Mouse (Mus musculus): Measurements from ENCODE around the gene Dll4. TPM values are rescaled to one million over a fixed set of nuclear protein-coding genes. Genes with fewer than 3 reads are reported as not detected.

The Dll4 gene
- total RNA-seq, 2 experiments from 2014 or later: 3.2 to 4.5 TPM

DNA sequence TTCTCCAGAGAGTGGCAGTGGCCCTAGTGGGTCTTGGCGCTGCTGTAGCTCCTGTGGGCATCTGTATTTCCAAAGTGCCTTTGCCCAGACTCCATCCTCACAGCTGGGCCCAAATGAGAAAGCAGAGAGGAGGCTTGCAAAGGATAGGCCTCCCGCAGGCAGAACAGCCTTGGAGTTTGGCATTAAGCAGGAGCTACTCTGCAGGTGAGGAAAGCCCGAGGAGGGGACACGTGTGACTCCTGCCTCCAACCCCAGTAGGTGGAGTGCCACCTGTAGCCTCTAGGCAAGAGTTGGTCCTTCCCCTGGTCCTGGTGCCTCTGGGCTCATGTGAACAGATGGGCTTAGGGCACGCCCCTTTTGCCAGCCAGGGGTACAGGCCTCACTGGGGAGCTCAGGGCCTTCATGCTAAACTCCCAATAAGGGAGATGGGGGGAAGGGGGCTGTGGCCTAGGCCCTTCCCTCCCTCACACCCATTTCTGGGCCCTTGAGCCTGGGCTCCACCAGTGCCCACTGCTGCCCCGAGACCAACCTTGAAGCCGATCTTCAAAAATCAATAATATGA is 9.5 kb downstream of the Dll4 start:
- DNase-seq: no peak

DNA sequence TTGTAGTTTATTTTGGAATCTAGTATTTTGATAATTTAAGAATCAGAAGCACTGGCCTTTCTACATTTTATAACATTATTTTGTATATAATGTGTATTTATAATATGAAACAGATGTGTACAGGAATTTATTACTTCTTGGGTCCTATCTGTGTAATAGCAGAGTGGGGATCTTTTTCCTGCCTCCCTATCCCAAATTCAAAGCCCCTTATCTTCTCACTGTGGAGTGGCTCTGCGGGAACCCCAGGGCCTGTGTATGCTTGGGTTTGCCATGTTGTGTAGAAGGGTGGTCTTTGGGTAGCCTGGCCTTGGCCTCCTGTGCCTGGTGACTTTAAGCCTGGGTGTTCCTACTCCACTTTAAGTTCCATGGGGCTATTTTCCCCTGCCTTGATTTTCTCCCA is 10.0 kb downstream of the Dll4 start:
- no peak for DNase-seq

DNA sequence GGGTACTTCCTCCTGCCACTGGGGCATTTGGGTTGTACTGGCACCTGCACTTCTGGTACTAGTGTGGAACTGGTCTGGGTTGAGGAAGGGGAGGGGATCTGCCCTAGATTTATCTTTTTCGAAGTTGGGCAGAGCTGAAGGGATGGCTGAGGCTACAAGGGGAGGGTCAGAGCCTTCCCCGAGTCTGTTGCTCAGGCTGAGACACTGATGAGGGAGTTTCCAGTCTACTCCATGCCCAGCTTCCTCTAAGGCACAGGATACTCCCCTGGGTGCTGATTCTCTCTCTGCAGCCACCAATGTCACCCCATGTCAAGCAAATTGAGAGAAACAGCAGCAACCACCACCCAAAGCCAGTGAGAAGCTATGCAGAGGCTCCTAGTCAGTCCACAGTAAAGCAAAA is 10.4 kb downstream of the Dll4 start:
- no peak for DNase-seq

DNA sequence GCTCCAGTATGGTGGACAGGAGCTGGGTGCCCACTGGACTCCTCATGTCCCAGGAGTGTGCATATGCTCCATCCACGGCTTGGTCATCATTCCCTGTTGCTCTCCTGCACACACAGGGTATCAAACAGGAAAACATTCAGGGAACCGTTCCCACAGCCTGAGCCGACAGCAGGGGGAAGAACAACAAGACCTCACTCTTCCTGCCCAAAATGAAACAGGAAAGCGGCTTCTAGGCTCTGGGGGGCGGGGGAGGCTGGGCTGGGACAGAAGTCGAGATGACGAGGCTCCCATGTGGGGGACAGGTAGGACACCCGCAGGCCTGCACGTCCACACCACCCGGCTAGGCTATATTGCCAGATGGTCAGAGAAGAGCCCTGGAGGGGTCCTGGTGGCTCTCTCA is 10.9 kb downstream of the Dll4 start:
- DNase-seq: no peak

DNA sequence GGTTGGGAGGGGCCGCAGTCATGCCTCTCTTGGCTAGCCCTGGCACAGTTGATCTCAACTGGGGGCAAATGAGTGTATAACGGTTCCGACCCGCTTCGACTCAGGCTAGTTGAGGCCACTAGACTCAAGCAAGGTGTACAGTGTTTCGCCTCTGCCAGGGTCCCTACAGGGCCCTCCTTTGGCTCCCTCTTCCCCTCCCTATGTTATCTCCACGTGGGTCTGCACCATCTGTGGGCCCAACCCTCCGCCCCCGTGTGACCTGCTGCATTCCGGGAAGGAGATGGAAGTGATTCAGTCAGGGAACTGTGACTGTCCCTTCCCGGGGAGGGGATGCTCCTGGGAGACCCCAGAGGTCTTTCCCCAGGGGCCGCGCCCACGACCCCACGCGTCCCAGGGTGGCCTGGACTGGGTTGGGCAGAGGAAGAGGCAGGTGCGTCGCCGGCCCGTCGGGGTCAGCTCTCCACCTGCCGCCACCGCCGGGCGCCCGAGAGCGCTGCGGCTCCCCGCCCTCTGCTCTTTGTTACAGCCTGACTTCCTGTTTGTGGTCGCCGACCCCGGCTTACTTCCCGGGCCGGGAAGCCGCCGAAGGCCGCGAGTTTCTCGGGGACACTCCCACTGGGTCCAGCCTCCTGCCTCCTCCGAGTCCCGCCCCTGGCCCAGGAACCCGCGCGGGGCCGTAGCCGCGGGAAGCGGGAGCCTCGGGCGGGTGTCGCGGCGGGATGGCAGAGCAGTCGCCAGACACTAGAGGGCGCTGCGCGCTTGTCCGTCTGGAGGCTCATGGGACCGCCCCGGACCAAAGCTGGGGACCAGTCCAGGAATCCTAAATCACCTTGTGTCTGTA is 12.1 kb downstream of the Dll4 start:
- peak; percentile 88 for DNase-seq

DNA sequence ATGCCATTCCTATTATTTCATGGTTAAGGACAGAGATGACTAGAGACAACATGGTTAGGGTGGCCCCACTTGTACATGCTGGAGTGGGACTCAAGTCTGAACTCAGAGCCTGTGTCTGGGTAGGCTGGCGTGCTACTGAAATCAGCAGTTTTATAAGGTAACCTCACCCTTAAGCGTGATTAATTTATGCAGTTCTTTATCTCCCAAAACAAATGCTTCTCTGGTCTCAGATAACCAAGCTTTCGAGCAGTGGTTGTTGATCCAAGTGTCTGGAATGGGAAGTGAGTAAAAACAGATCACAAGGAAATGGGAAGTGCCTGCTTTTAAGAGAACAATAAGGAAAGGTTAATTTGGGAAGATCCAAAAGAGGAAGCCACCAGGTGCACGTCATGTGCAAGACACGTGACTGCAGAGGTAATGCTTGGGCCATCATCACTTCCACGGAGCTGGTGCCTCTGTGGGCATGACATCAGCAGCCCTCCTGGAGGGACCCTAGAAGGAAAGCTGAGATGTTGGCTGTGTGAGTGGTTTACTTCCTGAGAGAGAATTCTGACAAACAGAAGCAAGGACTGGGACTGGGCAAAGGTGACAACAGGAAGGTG is 19.1 kb downstream of the Dll4 start:
- no peak for DNase-seq

DNA sequence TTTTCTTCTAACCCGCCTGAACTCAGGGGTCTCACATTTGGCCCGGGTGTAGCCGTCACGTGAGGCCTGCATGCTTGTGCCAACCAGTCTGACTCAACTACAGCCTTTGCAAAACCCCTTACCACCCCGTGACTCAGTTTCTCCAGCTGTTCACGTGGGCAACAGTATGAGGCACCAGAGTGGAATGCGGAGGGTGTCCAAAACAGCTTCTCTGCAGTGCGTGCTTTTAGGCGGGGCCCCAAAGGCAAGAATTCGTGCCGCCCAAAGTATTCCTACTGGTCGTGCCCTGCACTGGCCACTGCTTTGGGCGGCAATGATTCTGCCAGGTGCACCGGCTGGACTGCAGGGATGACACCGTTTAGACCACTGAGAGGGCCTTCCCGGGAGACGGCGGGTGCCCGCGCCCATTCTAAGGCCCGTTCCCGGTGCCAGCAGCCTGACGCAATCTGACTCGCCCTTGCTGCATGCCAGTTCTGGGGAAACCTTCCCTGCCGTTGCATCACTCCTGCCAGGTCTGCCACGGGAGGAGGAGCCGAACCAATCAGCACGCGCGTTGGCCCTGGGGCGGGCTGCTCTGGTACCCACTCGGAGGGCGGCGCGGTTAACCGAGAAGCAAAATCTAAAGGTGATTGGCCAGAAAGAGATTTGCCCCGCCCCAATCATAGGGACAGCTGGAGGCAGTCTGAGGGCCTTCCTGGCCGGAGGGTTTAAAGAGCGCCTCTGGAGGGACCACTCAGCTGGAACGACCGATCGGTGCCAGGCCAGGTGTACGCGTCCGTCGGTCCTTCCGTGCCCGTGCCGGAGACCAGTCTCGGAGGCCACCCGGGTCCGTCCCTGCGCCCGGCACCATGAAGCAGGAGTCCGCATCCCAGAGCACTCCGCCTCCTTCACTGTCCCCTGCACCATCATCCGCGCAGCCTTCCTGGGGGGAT is 25.2 kb downstream of the Dll4 start, which contains the start of gene Chac1:
TSS of gene Chac1 (plus strand) at position 675 of the 932 bp plus-strand sequence.
- DNase-seq: peak; percentile 92

DNA sequence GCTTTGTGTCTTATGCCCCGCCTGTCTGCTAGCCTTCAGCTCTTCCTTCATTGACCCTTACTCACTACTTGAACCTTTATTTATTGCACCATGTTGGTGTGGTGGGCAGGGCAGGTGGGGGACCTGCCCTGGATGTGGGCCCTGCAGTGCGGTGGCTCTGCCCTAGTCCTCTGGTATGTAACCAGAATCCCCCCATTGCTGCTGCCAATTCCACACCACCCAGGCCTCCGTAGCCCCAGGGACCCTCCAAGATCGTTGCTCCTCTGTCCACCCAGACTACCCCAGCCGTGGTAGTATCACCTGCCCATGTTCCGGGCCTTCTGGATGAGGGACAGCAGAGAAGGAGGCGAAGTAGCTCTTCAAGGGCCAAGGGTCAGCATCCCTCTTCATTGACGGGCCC is 28.1 kb downstream of the Dll4 start:
- DNase-seq: no peak

DNA sequence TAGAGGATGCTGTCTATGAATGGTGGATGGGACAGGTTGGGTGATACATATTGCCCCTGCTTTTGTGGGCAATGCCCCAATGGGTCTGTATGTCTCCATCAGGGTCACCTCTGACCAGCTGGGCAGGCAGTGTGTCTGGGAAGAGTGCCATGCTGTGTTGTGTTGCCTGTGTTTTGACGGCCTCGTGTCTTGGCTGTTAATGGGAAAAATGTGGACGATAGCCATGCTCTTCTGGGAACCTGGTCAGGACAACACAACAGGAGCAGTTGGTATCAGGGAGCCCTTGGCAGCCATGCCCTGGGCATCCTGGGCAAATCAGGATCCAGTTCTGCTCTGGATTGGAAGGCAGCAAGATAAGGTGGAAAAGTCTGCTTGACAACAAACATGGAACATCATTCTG is 29.5 kb downstream of the Dll4 start:
- DNase-seq: peak; percentile 86

DNA sequence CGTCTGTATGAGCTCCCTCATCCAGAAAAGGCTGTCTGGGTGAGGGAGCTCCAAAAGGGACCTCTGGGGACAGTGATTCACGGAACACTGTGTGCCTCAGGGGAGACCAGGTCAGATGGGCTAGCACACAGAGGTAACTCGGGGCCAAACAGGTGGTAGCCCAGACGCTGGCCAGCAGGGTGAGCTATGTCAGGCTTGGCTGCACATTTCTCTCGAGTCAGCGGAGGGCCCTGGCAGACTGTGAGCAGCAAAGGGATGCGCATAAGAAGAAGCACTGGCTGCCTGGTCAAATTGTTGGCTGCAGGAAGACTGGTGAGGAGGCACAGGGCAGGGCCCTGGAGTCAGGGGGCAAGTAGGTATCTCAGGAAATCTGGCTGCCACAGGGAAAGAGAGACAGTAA is 30.1 kb downstream of the Dll4 start:
- peak; percentile 91 for DNase-seq

DNA sequence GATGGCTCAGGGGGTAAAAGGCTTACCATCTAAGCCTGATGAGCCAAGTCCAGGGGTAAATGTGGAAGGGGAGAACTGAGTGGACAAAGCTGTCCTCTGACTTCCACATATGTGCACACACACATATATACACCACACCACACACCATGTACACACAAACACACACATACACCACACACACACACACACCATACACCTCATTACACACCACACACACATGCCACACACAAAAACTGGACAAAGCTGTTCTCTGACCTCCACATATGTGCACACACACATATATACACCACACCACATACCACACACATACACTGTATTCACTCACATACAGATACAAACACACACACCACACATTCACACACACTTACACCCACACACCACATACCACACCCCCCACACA is 30.7 kb downstream of the Dll4 start:
- no peak for DNase-seq

DNA sequence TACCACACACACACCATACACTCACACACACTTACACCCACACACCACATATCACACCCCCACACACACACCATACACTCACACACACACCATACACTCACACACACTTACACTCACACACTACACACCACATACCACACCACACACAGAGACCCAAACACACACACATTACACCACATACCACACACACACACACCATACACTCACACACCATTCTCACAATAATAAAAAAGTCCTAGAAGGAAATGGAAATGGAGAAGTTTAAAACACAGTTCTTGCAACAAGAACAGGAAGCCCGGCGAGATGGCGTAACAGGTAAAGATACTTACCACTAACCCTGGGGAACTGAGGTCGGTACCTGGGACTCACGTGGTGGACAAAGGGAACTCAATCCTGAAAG is 31.2 kb downstream of the Dll4 start:
- no peak for DNase-seq

DNA sequence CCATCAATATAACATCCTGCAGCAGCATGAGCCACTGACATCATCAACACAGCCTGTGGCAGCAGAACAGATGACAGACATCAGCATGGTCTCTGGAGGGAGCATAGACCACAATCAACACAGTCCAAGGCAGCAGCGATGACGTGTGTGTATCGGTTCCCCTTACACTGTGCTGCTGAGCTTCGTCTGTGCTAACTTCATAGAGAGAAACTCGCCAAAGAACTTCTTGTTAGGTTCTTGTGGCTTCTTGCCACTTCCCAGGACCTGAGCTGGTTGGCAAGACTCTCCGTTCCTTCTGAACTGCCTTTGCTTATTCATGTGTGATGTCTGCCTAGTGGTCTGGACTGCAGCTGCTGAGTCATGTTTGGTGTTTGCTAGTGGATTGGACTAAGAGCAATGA is 32.7 kb downstream of the Dll4 start:
- DNase-seq: no peak

DNA sequence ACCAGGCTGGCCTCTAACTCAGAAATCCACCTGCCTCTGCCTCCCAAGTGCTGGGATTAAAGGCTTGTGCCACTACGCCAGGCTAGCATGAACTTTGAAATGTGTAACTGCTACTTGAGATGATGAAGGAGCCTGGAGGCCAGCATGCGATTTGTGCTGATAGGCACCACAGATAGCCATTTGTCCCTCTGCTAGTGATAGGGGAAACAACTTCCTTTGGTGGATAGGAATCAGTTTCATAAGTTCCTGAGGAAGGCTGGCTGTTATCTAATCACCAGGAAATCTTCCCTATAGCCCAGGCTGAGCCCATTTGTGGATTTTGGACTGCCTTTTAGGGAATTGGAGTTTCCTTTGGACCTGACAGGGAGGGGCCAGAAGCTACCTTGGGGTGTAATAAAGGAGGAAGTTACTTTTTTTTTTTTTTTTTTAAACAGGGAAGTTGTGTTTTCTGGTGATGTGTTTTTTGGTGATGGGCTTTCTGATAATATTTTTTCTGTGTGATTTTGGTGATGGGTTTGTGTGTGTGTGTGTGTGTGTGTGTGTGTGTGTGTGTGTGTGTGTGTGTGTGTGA is 34.2 kb downstream of the Dll4 start:
- no peak for DNase-seq

DNA sequence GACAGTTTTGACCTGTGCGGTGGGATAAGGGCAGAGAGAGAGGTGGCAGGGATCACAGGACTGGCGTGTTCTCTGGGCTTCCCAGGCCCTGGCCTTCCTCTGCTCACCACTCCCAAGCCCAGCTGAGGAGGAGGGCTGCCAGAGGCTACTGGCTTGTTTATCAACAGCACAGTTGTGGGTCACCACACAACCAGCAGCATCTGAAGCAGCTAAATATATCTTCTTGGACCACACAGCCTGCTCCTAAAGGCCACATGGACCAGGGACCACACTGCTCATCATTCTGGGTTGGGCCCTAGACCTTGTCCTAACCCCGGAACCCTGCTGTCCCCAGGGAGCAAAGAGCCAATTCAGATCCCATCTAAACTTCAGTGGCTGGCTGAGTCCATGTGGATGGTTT is 39.4 kb downstream of the Dll4 start:
- peak; percentile 69 for DNase-seq

DNA sequence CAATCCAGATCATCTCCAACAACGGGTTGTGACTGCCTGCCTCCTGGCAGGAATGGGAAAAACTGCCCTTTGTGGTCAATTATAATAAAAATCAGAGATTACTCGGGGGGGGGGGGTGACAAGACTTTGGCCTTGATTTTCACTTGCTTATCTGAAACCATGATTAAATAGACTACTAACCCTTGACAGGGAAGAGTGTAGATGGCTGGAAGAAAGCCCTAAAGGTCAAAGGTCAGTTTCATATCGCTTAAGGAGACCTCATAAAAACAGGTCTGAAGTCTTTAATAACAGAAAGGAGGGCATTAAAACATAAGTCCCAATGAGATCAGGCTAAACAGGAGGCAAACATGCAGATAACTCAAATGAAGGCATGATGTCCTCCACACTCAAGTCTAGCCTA is 41.8 kb downstream of the Dll4 start:
- DNase-seq: no peak

DNA sequence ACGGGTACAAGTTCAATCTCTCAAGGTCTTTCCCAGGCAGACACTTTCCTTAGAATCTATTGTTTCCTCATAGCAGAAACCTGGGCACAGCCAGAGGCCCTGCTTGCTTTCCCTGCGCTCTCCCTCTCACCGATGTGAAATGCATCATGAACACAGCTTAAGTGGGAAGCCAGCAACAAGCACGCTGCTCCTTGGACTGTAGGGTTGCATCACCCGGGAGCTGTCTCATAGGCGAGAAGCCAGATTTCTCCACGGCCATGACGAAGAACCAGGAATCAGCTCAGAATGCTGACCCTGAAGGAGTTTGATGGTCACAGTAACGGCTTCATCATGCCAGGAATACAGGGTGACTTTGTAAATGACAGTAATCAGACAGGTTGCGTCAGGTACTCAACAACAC is 44.5 kb downstream of the Dll4 start:
- no peak for DNase-seq

DNA sequence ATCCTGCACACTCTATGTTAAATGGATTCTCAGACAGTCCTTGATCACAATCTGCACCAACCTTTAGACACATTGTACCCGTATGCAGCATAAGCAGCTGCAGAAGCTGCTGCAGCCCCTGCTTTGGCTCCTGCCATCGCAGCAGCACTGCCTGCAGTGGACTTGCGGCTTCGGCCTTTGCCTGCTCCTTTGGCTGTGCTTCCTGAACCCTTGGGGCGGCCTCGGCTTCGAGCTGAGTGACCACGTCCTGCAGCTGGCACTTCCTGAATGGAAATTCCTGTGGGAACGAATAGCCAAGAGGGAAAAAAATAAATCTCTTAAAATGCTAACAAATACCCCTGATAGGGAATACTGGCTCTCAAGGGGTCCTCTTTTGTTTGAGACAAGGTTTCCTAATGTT is 51.7 kb downstream of the Dll4 start:
- no peak for DNase-seq

DNA sequence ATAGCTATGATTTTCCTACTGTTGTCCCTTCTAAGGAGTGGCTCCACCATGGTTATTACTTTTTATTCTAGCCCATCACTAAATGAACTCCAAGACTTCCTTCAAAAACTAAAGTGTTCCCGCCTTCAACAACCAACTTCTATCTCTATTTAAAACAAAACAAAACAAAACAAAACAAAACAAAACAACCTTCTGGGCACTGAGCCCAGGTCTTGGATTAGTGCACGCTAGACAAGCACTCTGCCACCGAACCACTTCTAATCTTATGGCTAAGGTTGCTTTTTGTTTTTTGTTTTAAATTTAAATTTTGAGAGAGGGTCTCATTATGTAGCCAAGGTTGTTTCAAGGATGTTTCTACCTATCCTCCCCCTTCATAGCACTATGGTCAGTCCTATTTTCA is 52.2 kb downstream of the Dll4 start:
- DNase-seq: no peak

DNA sequence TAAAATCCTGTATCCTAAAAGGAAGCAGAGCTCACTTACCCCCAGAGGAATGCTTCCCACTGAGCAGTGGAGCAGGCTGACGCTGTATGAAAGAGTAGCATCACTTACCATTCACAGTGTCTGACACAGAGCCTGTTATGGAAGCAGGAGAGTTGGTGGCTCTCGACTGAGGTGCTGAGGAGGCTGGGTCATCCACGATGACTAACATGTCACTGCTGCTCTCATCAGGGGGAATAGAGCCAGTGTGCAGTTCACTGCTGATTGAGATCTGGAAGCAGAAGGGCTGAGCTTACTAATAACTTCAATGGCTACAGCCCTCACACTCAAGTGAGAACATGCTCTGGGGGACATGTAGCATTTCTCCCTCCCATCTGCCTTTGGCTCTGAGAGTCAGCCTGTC is 53.9 kb downstream of the Dll4 start:
- no peak for DNase-seq

Data from gastrocnemius, postnatal 25 days (tissue).